Mouse (Mus musculus) Muller cell, postnatal 12 days (primary cell): ENCODE data around the gene Dnajc10.
A peak's percentile ranks its signal among the peaks of the same experiment; 100 is the strongest.

ENCODE experiments used
- DNase-seq: peaks from one replicate; pipeline ENCODE4 v3.0.0-alpha.2; 2015; ENCODE audit errors: inconsistent ontology term

Dnajc10 gene

GRCm38 (mm10) chr2:80340537-80340936 is 25.3 kb downstream of the Dnajc10 start:
- DNase-seq, result no peak

- DNase-seq, result no peak
Observed at GRCm38 (mm10) chr2:80354531-80354930, 39.3 kb downstream of the Dnajc10 start.

GRCm38 (mm10) chr2:80356656-80357231 is 41.5 kb downstream of the Dnajc10 start:
- peak; percentile 42 for DNase-seq

GRCm38 (mm10) chr2:80371458-80371857 is 56.2 kb downstream of the Dnajc10 start:
- no peak for DNase-seq

- DNase-seq, result no peak
Observed at GRCm38 (mm10) chr2:80374892-80375291, 59.6 kb downstream of the Dnajc10 start.

GRCm38 (mm10) chr2:80379848-80380247 is 64.6 kb downstream of the Dnajc10 start:
- DNase-seq, result no peak

GRCm38 (mm10) chr2:80384447-80384846 is 69.2 kb downstream of the Dnajc10 start:
- peak; percentile 16 for DNase-seq

- no peak for DNase-seq
Observed at GRCm38 (mm10) chr2:80386255-80386654, 71.0 kb downstream of the Dnajc10 start.

GRCm38 (mm10) chr2:80387668-80388067 is 72.4 kb downstream of the Dnajc10 start:
- peak; percentile 22 for DNase-seq

- no peak for DNase-seq
Observed at GRCm38 (mm10) chr2:80388341-80388740, 73.1 kb downstream of the Dnajc10 start.

- no peak for DNase-seq
Observed at GRCm38 (mm10) chr2:80396057-80396456, 80.8 kb downstream of the Dnajc10 start.

- DNase-seq, result no peak
Observed at GRCm38 (mm10) chr2:80396864-80397263, 81.6 kb downstream of the Dnajc10 start.

GRCm38 (mm10) chr2:80398595-80399099 is 83.4 kb downstream of the Dnajc10 start:
- DNase-seq, result peak; percentile 53
